Mouse (Mus musculus) cortical plate, adult 2 months (tissue): Measurements from ENCODE around the gene Aadat.

Source experiments
- CTCF ChIP-seq: fragments of 200-500 bp; IDR thresholded peaks from 2 replicates; pipeline ENCODE4 v1.5.1; 2011; ENCODE audit warnings: mild to moderate bottlenecking, control low read depth, low read length; ENCODE audit not compliant: insufficient read depth; ENCODE audit errors: extremely low read depth
- POLR2A ChIP-seq: fragments of 200-500 bp; IDR thresholded peaks from 2 replicates; pipeline ENCODE4 v1.6.1; 2011; ENCODE audit warnings: mild to moderate bottlenecking, low read length, control low read depth; ENCODE audit not compliant: insufficient read depth; ENCODE audit errors: extremely low read depth

- TF ChIP-seq CTCF (no peak), POLR2A (no peak)
Measured at GRCm38 (mm10) chr8:60503098-60503497, 2.6 kb upstream of the Aadat start, which contains the start of gene Gm10283.
